9 mouse cellular contexts compared by ENCODE assay signal in genomic region chr5:90900147-90900546, GRCm38 (mm10). TPM values are rescaled to one million over a fixed set of nuclear protein-coding genes. Genes with fewer than 3 reads are reported as not detected.
A peak's percentile ranks its signal among the peaks of the same experiment; 100 is the strongest.
DNase-seq lines count a peak whose midpoint lies in the region; ATAC-seq lines count a peak whose summit lies in the region.
"Had no signal": no experiment of that assay in that cellular context is flagged by ENCODE, and none has a peak within 500 bp of the region (broad histone marks: within the 10 kb centered on the region; RNA-seq: fewer than 3 reads in every experiment).

No protein-coding gene starts in this region.

- WGBS in kidney, embryonic 16.5 days: 54% methylated on average over 7 of the region's 7 CpGs

- no peak overlapping the region for H3K4me3 ChIP-seq in kidney, embryonic 16.5 days (ENCODE audit: low read length)

- peaks cover 14% of the 10 kb centered on the region for H3K27me3 ChIP-seq in kidney, embryonic 16.5 days (ENCODE audit: insufficient read depth, low read length)

- H3K9me3 ChIP-seq in kidney, embryonic 16.5 days (ENCODE audit: low read length): no peaks in the 10 kb centered on the region

- no peak overlapping the region for H3K9ac ChIP-seq in kidney, embryonic 16.5 days (replicated peaks; ENCODE audit: low read length)

- no peak for ATAC-seq in kidney, embryonic 16.5 days (ENCODE audit: low FRiP score, low TSS enrichment)
- peak; percentile 7 for ATAC-seq in granulocyte monocyte progenitor cell, adult 5-6 weeks (replicated peaks; ENCODE audit: poor library complexity, severe bottlenecking)
- ATAC-seq in megakaryocyte, adult 5-6 weeks (ENCODE audit: poor library complexity, severe bottlenecking): no peak

- H3K4me1 ChIP-seq in kidney, embryonic 16.5 days (ENCODE audit: insufficient read depth, low read length): peaks cover 8% of the 10 kb centered on the region

- H3K36me3 ChIP-seq in kidney, embryonic 16.5 days (ENCODE audit: insufficient read depth, low read length): no peaks in the 10 kb centered on the region

- DNase-seq in kidney, adult 18-20 months: peak; percentile 39
- peak; percentile 64 for DNase-seq in adrenal gland, postnatal 14 days
- peak; percentile 76 for DNase-seq in lung, postnatal 36 days
- DNase-seq in embryo, embryonic 9.5 days (ENCODE audit: extremely low spot score): no peak
- no peak for DNase-seq in layer of hippocampus, postnatal 14 days (ENCODE audit: low spot score in 2 of 2)

- H3K4me2 ChIP-seq in kidney, embryonic 16.5 days (replicated peaks; ENCODE audit: low read depth, low read length): no peak overlapping the region

- H3K27ac ChIP-seq in kidney, embryonic 16.5 days (ENCODE audit: low read length): no peak overlapping the region

RNA-seq across cellular contexts. Expression of gene Cxcl2, which starts 3.5 kb away (rescaled TPM):
- 0.10 TPM in 1 of 2 replicates, not detected in the other for polyA plus RNA-seq in kidney, embryonic 16.5 days (2015; fragmentation: Nextera tagmentation; extraction: Ambion mirVana)
- total RNA-seq in adrenal gland, postnatal 14 days (2021): 0.30 TPM in 1 of 2 replicates, not detected in the other
- total RNA-seq in granulocyte monocyte progenitor cell, adult 5-6 weeks (2014; fragmentation: Nextera tagmentation): not detected in 2 replicates
- 26.6 and 50.6 TPM in 2 replicates for total RNA-seq in granulocyte monocyte progenitor cell, adult 5-6 weeks (2017)
- 12.9 and 38.9 TPM in 2 replicates for total RNA-seq in megakaryocyte, adult 5-6 weeks (2015)
- total RNA-seq in megakaryocyte, adult 5-6 weeks (2017): 19.7 and 51.7 TPM in 2 replicates
- total RNA-seq in layer of hippocampus, postnatal 14 days (2021): not detected
- total RNA-seq: gastrocnemius, postnatal 4 days had no signal

RNA-seq across cellular contexts. Expression of gene Cxcl1, which starts 9.1 kb away (rescaled TPM):
- polyA plus RNA-seq in kidney, embryonic 16.5 days (2015; fragmentation: Nextera tagmentation; extraction: Ambion mirVana): 0.75 and 1.5 TPM in 2 replicates
- total RNA-seq in adrenal gland, postnatal 14 days (2021): 0.86 and 1.3 TPM in 2 replicates
- total RNA-seq in granulocyte monocyte progenitor cell, adult 5-6 weeks (2014; fragmentation: Nextera tagmentation): not detected in 2 replicates
- total RNA-seq in granulocyte monocyte progenitor cell, adult 5-6 weeks (2017): 0.36 and 2.2 TPM in 2 replicates
- total RNA-seq in megakaryocyte, adult 5-6 weeks (2015): 0.36 TPM in 1 of 2 replicates, not detected in the other
- total RNA-seq in megakaryocyte, adult 5-6 weeks (2017): 0.16 and 0.70 TPM in 2 replicates
- under 1 TPM; 0.46 to 0.83 TPM for total RNA-seq in layer of hippocampus, postnatal 14 days (2021)

RNA-seq across cellular contexts. Expression of gene Mthfd2l, which starts 30.8 kb away (rescaled TPM):
- 40.0 and 41.5 TPM in 2 replicates for polyA plus RNA-seq in kidney, embryonic 16.5 days (2015; fragmentation: Nextera tagmentation; extraction: Ambion mirVana)
- 15.3 and 16.7 TPM in 2 replicates for total RNA-seq in adrenal gland, postnatal 14 days (2021)
- 5.4 and 11.6 TPM in 2 replicates for total RNA-seq in granulocyte monocyte progenitor cell, adult 5-6 weeks (2014; fragmentation: Nextera tagmentation)
- total RNA-seq in granulocyte monocyte progenitor cell, adult 5-6 weeks (2017): 8.9 and 9.1 TPM in 2 replicates
- total RNA-seq in megakaryocyte, adult 5-6 weeks (2015): 3.3 and 4.4 TPM in 2 replicates
- 3.2 and 9.7 TPM in 2 replicates for total RNA-seq in megakaryocyte, adult 5-6 weeks (2017)
- total RNA-seq in layer of hippocampus, postnatal 14 days (2021): 10 to 100 TPM; 16.8 to 18.0 TPM

Comparison
In these comparisons a context has a peak if more than half of its experiments do, and no peak if none do; other contexts are left out.
1. DNase-seq: peak in kidney, adult 18-20 months (single experiment), adrenal gland, postnatal 14 days (single experiment) and lung, postnatal 36 days (single experiment); none in embryo, embryonic 9.5 days (single experiment) and layer of hippocampus, postnatal 14 days (0 of 2).